Mouse (Mus musculus) large intestine, adult 2 months (tissue): ENCODE measurements at regions not wholly inside any gene's neighbourhood (a gene's known extent, or its start where the extent isn't known, plus 50 kb on each side); places are given as distances from the start of the nearest gene placed in this dataset.
"Not testable (repeated sequence)": the region's sequence is repeated elsewhere in the genome, so short reads cannot be mapped to it uniquely, and the experiment has no call there.

Experiments used
- DNase-seq: peaks from one replicate; pipeline ENCODE4 v3.0.0-alpha.2; 2012; ENCODE audit warnings: low read depth, low spot score
- WGBS: fragments of 180-500 bp; shearing (Covaris S2); methylation state at CpG from one replicate; pipeline ENCODE4 v1.1.7; 2018; 5-methylcytosine and 5-hydroxymethylcytosine counted together

DNA sequence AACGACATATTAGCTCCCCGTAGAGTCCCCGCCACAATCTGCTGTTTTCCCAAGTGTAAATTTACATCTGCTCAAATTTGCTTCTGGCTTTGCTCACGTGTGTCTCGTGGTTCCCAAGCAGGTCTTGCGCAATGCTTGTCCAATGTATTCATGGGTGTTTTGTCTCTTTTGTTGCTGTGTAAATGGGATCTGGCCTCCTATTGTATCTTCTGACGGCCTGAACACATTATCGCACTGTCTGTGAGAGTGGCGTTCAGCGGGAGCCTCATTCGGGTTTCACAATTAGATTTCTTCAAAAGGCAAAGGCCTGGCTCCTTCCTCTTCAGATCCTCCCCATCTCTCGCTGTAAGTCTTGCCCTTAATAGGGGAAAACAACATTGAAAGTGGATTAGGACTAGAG is 274.5 kb downstream of the Fam19a5 start:
- DNase-seq: no peak
- WGBS: 81% methylated on average over 12 of the region's 12 CpGs

DNA sequence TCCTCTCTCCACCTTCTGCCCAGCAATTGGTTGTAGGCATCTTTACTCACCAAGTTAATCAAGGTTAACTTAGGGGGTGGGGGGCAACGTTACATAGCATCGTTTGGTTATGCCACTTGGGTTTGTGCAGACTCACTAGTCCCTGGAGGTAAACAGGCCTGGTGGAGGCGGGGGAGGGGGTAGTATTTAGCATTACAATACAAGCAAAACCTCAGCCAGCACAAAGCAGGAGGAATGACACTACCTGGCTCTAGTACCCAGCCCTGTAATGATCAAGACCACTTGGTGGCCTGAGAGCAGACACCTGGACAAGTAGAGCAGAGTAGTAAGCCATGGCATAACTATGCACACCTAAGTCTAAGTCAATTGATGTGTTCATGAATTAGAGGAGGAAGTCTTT is 298.0 kb downstream of the Fam19a5 start:
- WGBS: 45% methylated on average over 3 of the region's 3 CpGs
- DNase-seq: no peak

DNA sequence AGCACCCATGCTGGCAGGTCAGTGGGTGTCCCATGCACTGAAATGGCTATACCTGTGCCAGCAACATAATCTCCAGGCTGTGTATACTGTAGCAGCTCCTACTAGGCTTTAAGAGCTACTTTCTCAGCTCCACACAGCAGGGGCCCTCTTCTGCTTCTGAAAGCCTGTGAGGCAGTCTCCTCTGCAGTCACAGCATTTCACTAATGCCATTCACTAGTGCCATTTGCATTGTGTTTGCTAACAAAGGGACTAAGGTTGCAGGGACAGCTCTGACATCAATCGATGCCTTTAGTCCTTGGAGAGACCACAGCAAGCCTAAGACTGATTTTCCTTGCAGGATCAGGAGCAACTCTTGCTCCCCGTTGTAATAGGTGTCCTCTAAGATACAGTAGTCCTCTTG is 315.0 kb downstream of the Fam19a5 start:
- WGBS: 19% methylated on average over 2 of the region's 2 CpGs
- no peak for DNase-seq

DNA sequence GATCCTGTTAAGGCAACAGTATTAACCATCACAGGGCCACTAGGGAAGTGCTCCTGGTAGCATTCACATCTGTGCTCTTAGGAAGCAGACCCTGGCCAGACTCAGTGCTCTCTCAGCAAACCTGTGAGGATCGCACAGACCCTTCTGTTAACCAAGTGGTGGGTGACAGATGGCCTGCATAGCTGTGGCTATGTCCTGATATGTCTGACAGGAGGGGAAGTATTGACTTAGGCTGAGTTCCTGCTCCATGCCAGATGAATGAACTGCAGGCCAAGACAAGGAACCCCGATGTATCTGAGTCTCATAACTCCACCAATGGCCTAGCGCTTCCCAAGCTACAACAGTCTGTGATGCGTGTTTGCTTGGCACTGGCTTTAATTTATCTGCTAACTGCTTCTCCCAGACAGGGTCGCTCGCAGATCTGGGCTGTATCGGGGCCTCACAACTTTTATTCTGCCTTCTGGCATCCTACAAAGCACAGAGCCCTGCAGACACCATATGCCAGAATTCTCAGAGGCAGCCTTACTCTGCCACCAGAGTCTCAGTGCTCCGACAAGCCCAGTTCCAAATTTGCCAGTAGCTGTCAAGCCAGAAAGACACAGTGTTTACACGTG is 332.3 kb downstream of the Fam19a5 start:
- DNase-seq: no peak
- 69% methylated on average over 9 of the region's 9 CpGs for WGBS

DNA sequence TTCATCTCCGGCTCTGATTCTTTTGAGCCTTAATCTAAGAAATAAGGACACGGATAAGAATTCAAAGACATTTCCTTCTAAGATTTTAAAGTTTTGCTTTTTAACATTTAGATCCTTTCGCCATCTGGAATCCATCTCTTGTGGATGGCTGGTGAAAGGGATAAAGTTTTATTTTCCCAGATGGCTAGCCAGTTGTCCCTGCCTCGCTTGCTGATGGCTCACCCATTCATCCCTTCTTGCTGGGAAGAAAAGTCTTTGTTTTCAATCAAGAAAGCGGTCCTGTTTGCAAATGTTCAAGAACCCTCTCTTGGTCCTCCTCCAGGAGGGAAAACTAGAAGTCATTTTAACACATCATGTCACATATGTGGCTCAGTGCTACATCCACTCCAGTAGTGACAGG is 346.8 kb downstream of the Fam19a5 start:
- WGBS: 86% methylated on average over 5 of the region's 5 CpGs
- DNase-seq: no peak

DNA sequence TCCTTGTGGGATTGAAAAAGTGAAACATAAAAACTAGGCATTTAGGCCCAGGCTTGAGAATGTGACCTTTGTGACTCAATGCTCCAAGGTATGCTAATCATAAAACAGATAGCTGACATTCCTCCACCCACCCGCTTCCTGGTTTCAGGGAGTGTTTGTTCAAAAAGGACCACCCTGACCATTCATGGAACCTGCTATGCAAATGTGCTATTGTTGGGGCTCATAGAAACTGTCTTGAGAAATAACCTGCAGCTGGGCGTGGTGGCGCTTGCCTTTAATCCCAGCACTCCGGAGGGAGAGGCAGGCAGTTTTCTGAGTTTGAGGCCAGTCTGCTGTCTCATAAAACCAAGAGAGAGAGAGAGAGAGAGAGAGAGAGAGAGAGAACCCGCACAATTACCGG is 350.8 kb downstream of the Fam19a5 start:
- 63% methylated on average over 6 of the region's 6 CpGs for WGBS
- DNase-seq: not testable (repeated sequence)

DNA sequence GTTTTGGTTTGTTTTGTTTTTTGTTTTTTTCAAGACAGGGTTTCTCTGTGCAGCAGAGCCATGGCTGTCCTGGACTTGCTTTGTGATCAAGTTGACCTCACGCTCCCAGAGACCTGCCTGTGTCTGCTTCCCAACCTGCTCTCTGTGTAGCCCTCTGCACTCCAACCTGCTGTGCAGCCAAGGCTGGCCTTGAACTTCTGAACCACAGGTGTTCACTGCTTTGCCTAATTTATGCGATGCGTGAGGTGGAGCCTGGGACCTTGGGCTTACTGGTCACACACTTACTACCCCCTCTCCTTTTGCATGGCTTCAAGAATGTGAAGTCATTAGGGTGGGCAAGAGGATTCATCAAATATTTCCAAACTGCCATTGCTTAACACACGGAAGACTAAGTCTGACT is 354.6 kb downstream of the Fam19a5 start:
- no peak for DNase-seq
- 79% methylated on average over 4 of the region's 4 CpGs for WGBS

DNA sequence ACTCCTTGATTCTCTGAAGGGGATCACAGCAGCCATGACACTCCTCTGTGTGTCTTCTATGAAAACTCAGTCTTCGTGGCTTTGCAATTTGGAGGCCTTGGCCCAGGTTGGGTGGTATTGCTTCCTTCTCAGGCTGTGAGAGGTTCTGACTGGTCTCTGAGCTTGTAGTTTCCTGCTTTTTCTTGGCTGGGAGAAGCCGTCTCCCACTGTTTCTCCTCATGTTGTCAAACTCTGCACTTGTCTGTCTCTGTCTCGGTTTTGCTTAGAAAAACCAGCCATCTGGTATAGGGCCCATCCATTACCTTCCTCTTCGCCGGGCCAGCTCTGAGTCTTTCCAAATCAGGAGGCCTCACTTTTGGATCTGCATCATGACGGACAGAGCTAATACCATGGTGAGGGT is 360.3 kb downstream of the Fam19a5 start:
- 90% methylated on average over 6 of the region's 6 CpGs for WGBS
- DNase-seq: no peak

DNA sequence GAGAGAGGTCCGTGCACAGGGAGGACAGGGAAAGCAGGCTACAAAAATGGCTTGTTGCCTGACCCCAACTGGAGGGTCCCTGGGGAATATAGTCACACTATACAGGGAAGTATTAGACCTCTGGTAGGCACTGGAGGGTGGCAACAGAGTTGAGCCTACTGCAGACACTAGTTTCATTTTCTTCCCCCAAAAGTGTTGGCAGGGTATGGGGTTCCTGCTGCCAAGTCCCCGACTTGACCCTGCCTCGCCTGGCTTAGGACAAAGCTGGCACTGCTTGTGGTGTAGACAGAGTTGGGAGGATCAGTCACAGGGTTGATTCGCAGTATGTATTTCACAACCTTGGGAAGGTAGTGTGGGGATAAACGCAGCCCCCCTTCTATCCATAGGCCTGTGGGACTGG is 362.2 kb downstream of the Fam19a5 start:
- DNase-seq: no peak
- 82% methylated on average over 5 of the region's 5 CpGs for WGBS

- no peak for DNase-seq
- WGBS: 84% methylated on average over 9 of the region's 9 CpGs
Measured at GRCm38 (mm10) chr15:87922091-87922490, 378.0 kb downstream of the Fam19a5 start.

- 82% methylated on average over 4 of the region's 4 CpGs for WGBS
Measured at GRCm38 (mm10) chr15:87922781-87923446, 378.8 kb downstream of the Fam19a5 start.

DNA sequence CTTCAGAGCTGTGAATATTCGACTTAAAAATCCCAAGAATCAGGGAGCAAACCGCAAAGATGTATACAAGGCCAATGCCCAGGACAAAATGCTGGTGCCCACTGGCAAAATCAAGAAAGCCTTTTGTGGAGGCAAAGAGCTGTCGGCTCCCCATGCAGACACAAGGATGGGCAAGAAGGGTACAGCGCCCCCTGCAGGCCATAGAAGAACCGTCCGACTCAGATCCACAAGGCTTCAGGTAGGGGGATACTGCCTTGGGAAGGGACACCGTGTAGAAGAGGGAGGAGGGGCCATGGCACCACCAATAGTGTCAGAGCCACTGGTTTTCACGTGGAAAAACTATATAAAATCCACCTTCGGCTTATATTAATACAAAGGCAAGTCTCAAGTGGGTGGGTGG is 379.8 kb downstream of the Fam19a5 start:
- DNase-seq: no peak
- WGBS: 43% methylated on average over 9 of the region's 9 CpGs

More at GRCm38 (mm10) chr15:87922781-87923446, 378.8 kb downstream of the Fam19a5 start:
- DNase-seq: no peak

GRCm38 (mm10) chr15:87936041-87936440 is 391.9 kb downstream of the Fam19a5 start:
- DNase-seq: no peak
- 68% methylated on average over 6 of the region's 6 CpGs for WGBS

GRCm38 (mm10) chr15:87940837-87941236 is 396.7 kb downstream of the Fam19a5 start:
- no peak for DNase-seq
- 71% methylated on average over 3 of the region's 3 CpGs for WGBS

- 62% methylated on average over 3 of the region's 3 CpGs for WGBS
Measured at GRCm38 (mm10) chr15:87952531-87952930, 408.4 kb downstream of the Fam19a5 start.

DNA sequence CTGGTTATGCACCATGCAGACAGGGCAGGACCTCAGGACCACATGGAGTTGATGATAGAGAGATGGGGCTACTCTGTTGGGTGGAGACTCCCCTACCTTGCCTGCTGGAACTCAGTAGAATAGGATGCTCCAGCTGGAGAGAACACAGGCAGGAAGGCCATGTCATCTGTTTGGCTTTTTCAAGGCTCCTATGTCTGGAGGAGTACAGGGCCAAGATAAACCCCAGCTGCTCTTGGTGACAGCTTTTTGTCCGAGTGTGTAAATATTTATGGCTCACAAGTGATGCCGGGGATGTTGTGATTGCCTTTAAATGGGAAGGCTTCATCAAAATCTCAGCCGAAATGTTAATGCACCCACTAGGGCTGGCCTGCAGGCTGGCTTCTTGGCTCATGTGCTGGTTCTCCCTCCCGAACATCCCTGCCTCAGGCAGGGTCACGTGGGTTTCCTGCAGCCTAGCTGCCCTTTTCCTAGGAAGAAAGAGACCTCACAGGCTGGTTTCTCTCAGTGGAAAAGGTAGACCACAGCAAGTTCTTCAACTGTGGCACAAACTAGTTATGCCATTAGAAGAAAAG is 411.7 kb downstream of the Fam19a5 start:
- 56% methylated on average over 5 of the region's 5 CpGs for WGBS
- no peak for DNase-seq

More at GRCm38 (mm10) chr15:87952531-87952930, 408.4 kb downstream of the Fam19a5 start:
- DNase-seq: no peak

DNA sequence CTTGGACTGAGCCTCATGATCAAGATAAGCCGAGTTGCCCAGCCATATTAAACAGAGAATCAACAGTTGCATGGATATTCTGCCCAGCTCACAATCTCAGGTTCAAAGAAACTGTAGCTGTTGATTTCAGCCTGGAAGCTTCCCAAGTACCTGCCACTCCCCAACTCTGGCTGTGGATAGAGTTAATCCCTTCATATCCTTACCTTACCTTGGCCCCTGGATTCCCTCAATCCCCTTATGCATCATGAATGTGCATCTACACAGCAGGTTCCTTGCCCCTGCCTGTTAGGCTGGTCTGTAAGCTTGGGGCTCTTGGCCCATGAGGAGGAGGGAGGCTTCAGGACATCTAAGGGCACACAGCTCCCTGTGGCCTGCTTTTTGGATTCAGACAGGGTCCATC is 414.8 kb downstream of the Fam19a5 start:
- 43% methylated on average over 1 of the region's 1 CpGs for WGBS

GRCm38 (mm10) chr15:87972641-87973040 is 428.5 kb downstream of the Fam19a5 start:
- WGBS: 75% methylated on average over 6 of the region's 6 CpGs
- no peak for DNase-seq

More for the DNA sequence above, 414.8 kb downstream of the Fam19a5 start:
- DNase-seq: no peak

GRCm38 (mm10) chr15:87987322-87987985 is 443.4 kb downstream of the Fam19a5 start:
- no peak for DNase-seq
- WGBS: 50% methylated on average over 5 of the region's 5 CpGs

DNA sequence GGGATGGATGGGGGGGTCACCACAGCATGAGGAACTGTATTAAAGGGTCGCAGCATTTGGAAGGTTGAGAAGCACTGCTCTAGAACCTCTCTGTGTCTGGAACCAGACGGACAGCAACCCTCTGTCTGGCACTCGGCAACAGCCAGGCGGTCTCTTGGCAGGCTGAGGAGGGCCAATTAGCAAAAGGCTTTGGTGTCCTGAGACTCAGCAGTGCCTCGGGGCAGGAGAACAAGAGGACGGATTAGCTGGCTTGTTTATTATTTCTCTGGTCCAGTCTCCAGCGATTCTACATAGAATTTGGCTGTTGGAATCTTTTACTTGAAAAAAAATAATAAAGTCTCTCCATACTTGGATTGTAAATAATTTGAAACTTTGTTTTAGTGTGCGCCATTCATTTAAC is 450.4 kb downstream of the Fam19a5 start:
- 68% methylated on average over 8 of the region's 8 CpGs for WGBS
- no peak for DNase-seq

DNA sequence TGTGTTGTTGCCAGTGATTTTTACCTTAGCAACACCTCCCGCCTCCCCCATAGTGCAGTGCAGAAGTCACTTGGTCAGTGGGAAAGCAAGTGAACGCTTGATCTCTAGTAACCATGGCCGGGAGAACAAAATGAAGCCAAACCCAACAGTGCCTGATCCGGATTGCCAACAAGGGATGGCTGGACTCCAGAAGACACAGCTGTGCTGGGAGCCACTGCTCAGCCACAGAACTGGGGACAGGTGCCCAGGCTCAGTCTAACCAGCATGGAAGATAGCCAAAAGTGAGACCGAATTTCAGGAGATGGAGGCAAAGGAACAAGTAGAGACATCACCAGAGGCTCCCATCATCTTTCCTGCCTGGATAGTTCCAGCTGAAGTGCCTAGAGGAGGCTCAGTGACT is 473.0 kb downstream of the Fam19a5 start:
- DNase-seq: no peak
- 87% methylated on average over 5 of the region's 5 CpGs for WGBS
